ENCODE assay signal across 9 mouse cellular contexts in genomic region chr8:106134751-106135571, GRCm38 (mm10). TPM values are rescaled to one million over a fixed set of nuclear protein-coding genes. Genes with fewer than 3 reads are reported as not detected.
A peak's percentile ranks its signal among the peaks of the same experiment; 100 is the strongest.
DNase-seq lines count a peak whose midpoint lies in the region; ATAC-seq and TF ChIP-seq lines count a peak whose summit lies in the region.
"Had no signal": no experiment of that assay in that cellular context is flagged by ENCODE, and none has a peak within 500 bp of the region (broad histone marks: within the 10 kb centered on the region; RNA-seq: fewer than 3 reads in every experiment).

No protein-coding gene starts in this region.

- TF ChIP-seq CTCF in lung, adult 2 months (IDR thresholded peaks at IDR 0.05; ENCODE audit: insufficient read depth, low read length): no peak

- H3K4me2 ChIP-seq in hindbrain, embryonic 12.5 days (replicated peaks): no peak overlapping the region

- no peak for ATAC-seq in hindbrain, embryonic 12.5 days (ENCODE audit: low FRiP score)
- ATAC-seq in megakaryocyte progenitor cell, adult 5-6 weeks (replicated peaks; ENCODE audit: poor library complexity): no peak

- intact Hi-C loops in left cerebral cortex, postnatal 25 days (cut with DNase I): loop anchor here (10.0 kb wide), 1 partner anchor 270 kb away; no protein-coding TSS in a partner anchor

- peaks cover 7% of the 10 kb centered on the region; the same call in 1 of the 2 replicates for H3K4me1 ChIP-seq in lung, adult 2 months (ENCODE audit: control insufficient read depth, insufficient read depth, low read length)
- peaks cover 27% of the 10 kb centered on the region for H3K4me1 ChIP-seq in hindbrain, embryonic 12.5 days

- peak; percentile 55 for DNase-seq in ovary, postnatal 36 days (ENCODE audit: low spot score)
- DNase-seq in ovary, postnatal 10 days (ENCODE audit: low spot score): no peak
- DNase-seq in kidney, adult 9 months: peak; percentile 98
- DNase-seq in lung, adult 2 months: peak; percentile 94
- peak; percentile 85 to 90 for DNase-seq in urinary bladder, postnatal 36 days (ENCODE audit: low spot score in 2 of 2)
- DNase-seq in left cerebral cortex, postnatal 25 days (ENCODE audit: low spot score in 2 of 2): no peak

- H3K9ac ChIP-seq in hindbrain, embryonic 12.5 days: no peak overlapping the region
- H3K9ac ChIP-seq: hindbrain, embryonic 15.5 days had no signal

- H3K9me3 ChIP-seq in hindbrain, embryonic 12.5 days (replicated peaks): no peaks in the 10 kb centered on the region
- H3K9me3 ChIP-seq: hindbrain, embryonic 15.5 days had no signal

- peak overlapping the region; percentile 75 for H3K4me3 ChIP-seq in lung, adult 2 months (replicated peaks; ENCODE audit: extremely low read depth, low read depth, low read length)
- no peak overlapping the region for H3K4me3 ChIP-seq in hindbrain, embryonic 12.5 days

- 31% methylated on average over 14 of the region's 14 CpGs for whole genome bisulfite sequencing in lung, adult 2 months
- 19% methylated on average over 14 of the region's 14 CpGs for WGBS in hindbrain, embryonic 12.5 days

- no peak overlapping the region for H3K27ac ChIP-seq in hindbrain, embryonic 12.5 days
- H3K27ac ChIP-seq: hindbrain, embryonic 15.5 days had no signal

- peaks cover 75% of the 10 kb centered on the region for H3K27me3 ChIP-seq in hindbrain, embryonic 12.5 days

- TF ChIP-seq POLR2A in lung, adult 2 months (IDR thresholded peaks at IDR 0.05; ENCODE audit: borderline replicate concordance, extremely low read depth, low read depth, low read length): peak; percentile 59; the same call in 1 of the 2 replicates

- H3K36me3 ChIP-seq in hindbrain, embryonic 12.5 days: peaks cover 24% of the 10 kb centered on the region

RNA-seq across cellular contexts. Expression of gene Esrp2, which starts 1.8 kb away (rescaled TPM):
- 40.1 and 47.0 TPM in 2 replicates for polyA plus RNA-seq in lung, adult 2 months (2012; rRNA removed)
- 2.6 and 2.9 TPM in 2 replicates for polyA plus RNA-seq in hindbrain, embryonic 12.5 days (2016; fragmentation: Nextera tagmentation; extraction: Ambion mirVana)
- total RNA-seq in megakaryocyte progenitor cell, adult 5-6 weeks (2015): not detected in 2 replicates
- total RNA-seq in megakaryocyte progenitor cell, adult 5-6 weeks (2017): not detected in 2 replicates
- total RNA-seq in left cerebral cortex, postnatal 25 days (2021): not detected

RNA-seq across cellular contexts. Expression of gene Pla2g15, which starts 15.2 kb away (rescaled TPM):
- 24.8 and 28.3 TPM in 2 replicates for polyA plus RNA-seq in lung, adult 2 months (2012; rRNA removed)
- 18.2 and 20.1 TPM in 2 replicates for polyA plus RNA-seq in hindbrain, embryonic 12.5 days (2016; fragmentation: Nextera tagmentation; extraction: Ambion mirVana)
- total RNA-seq in megakaryocyte progenitor cell, adult 5-6 weeks (2015): 18.6 and 20.1 TPM in 2 replicates
- total RNA-seq in megakaryocyte progenitor cell, adult 5-6 weeks (2017): 16.0 and 18.8 TPM in 2 replicates
- 10 to 100 TPM; 25.4 to 27.5 TPM for total RNA-seq in left cerebral cortex, postnatal 25 days (2021)

RNA-seq across cellular contexts. Expression of gene Slc7a6, which starts 33.7 kb away (rescaled TPM):
- polyA plus RNA-seq in lung, adult 2 months (2012; rRNA removed): 16.5 and 17.3 TPM in 2 replicates
- 55.8 and 60.8 TPM in 2 replicates for polyA plus RNA-seq in hindbrain, embryonic 12.5 days (2016; fragmentation: Nextera tagmentation; extraction: Ambion mirVana)
- total RNA-seq in megakaryocyte progenitor cell, adult 5-6 weeks (2015): 25.3 and 32.8 TPM in 2 replicates
- total RNA-seq in megakaryocyte progenitor cell, adult 5-6 weeks (2017): 20.8 and 27.6 TPM in 2 replicates
- total RNA-seq in left cerebral cortex, postnatal 25 days (2021): 10 to 100 TPM; 27.6 to 32.4 TPM

Comparison
In these comparisons a context has a peak if more than half of its experiments do, and no peak if none do; other contexts are left out.
1. DNase-seq: peak in ovary, postnatal 36 days (single experiment), kidney, adult 9 months (single experiment), lung, adult 2 months (single experiment) and urinary bladder, postnatal 36 days (2 of 2); none in ovary, postnatal 10 days (single experiment) and left cerebral cortex, postnatal 25 days (0 of 2).